ENCODE assay signal across 12 mouse cellular contexts in the genomic region with DNA sequence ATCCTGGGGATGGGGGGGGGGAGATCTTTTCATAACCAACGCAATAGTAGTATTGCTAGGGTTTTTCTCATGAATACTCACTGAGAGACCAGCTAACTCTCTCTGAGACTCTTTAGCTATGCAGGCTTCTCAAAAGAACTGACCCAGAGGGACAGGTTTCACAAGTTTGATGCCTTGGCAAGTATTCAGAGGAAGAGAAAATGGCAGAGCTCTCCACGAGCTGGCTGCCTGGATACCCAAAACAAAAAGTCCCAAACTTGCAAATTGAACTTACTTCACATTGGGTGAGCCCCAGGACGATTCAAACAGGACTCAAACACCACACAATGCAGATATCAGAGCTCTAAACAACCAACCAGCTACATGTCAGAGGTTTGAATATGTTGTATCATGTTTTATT.
"Had no signal": no experiment of that assay in that cellular context is flagged by ENCODE, and none has a peak within 500 bp of the region (broad histone marks: within the 10 kb centered on the region; RNA-seq: fewer than 3 reads in every experiment).

No protein-coding gene starts in this region.

- DNase-seq: kidney, postnatal 25 days; liver, embryonic 13.5 days; liver, postnatal 0 days; right cerebral cortex, adult 18-20 months; right cerebral cortex, postnatal 25 days; thymus, postnatal 4 days had no signal

- H3K36me3 ChIP-seq: limb, embryonic 10.5 days; liver, embryonic 13.5 days; lung, embryonic 15.5 days; midbrain, embryonic 12.5 days; neural tube, embryonic 15.5 days had no signal

- H3K9me3 ChIP-seq: limb, embryonic 10.5 days; liver, embryonic 13.5 days; lung, embryonic 15.5 days; midbrain, embryonic 12.5 days; neural tube, embryonic 15.5 days had no signal

- ATAC-seq: liver, postnatal 0 days had no signal

- H3K4me2 ChIP-seq: liver, embryonic 13.5 days; lung, embryonic 15.5 days; midbrain, embryonic 12.5 days; neural tube, embryonic 15.5 days had no signal

- H3K4me3 ChIP-seq: left cerebral cortex, adult 2 months; limb, embryonic 10.5 days; liver, embryonic 13.5 days; lung, embryonic 15.5 days; midbrain, embryonic 12.5 days; myocyte; neural tube, embryonic 15.5 days had no signal

- H3K27ac ChIP-seq: left cerebral cortex, adult 2 months; limb, embryonic 10.5 days; liver, embryonic 13.5 days; lung, embryonic 15.5 days; midbrain, embryonic 12.5 days; neural tube, embryonic 15.5 days had no signal

- H3K9ac ChIP-seq: liver, embryonic 13.5 days; liver, postnatal 0 days; lung, embryonic 15.5 days; midbrain, embryonic 12.5 days; neural tube, embryonic 15.5 days had no signal

- H3K27me3 ChIP-seq: liver, embryonic 13.5 days; lung, embryonic 15.5 days; midbrain, embryonic 12.5 days; neural tube, embryonic 15.5 days had no signal

- H3K4me1 ChIP-seq: limb, embryonic 10.5 days; liver, embryonic 13.5 days; lung, embryonic 15.5 days; midbrain, embryonic 12.5 days; neural tube, embryonic 15.5 days had no signal
